Mouse (Mus musculus) G1E-ER4 (cell line): ENCODE data around the gene Ubash3a. TPM values are rescaled to one million over a fixed set of nuclear protein-coding genes. Genes with fewer than 3 reads are reported as not detected.

ENCODE experiments used
- GATA1 ChIP-seq: IDR thresholded peaks from one replicate; pipeline ENCODE4 v1.8.0; 2012; ENCODE audit warnings: low read length, inconsistent platforms
- polyA plus RNA-seq: library from polyadenylated mRNA; stranded (reverse); fragments of >175 nt; gene quantifications from 2 replicates; pipeline ENCODE4 v1.2.3, GENCODE M21; 2012

Gene Ubash3a
- polyA plus RNA-seq, 1 experiment, result not detected

- TF ChIP-seq GATA1, result no peak
Observed at GRCm38 (mm10) chr17:31196283-31196682, 11.4 kb upstream of the Ubash3a start.

- no peak for TF ChIP-seq GATA1
Observed at GRCm38 (mm10) chr17:31198877-31199276, 8.8 kb upstream of the Ubash3a start, which contains the start of gene Tmprss3. Gene Tmprss3, minus strand, starts transcription at chr17:31198977.

GRCm38 (mm10) chr17:31208654-31209053 is 981 bp downstream of the Ubash3a start:
- TF ChIP-seq GATA1, result no peak

GRCm38 (mm10) chr17:31209376-31209930 is 1.8 kb downstream of the Ubash3a start:
- no peak for TF ChIP-seq GATA1

- no peak for TF ChIP-seq GATA1
Observed at GRCm38 (mm10) chr17:31210299-31210698, 2.6 kb downstream of the Ubash3a start.

GRCm38 (mm10) chr17:31211881-31212280 is 4.2 kb downstream of the Ubash3a start:
- TF ChIP-seq GATA1, result no peak

GRCm38 (mm10) chr17:31216068-31216955 is 8.6 kb downstream of the Ubash3a start:
- TF ChIP-seq GATA1, result no peak

GRCm38 (mm10) chr17:31222810-31223310 is 15.2 kb downstream of the Ubash3a start:
- TF ChIP-seq GATA1, result no peak

GRCm38 (mm10) chr17:31223835-31224234 is 16.2 kb downstream of the Ubash3a start:
- no peak for TF ChIP-seq GATA1

- no peak for TF ChIP-seq GATA1
Observed at GRCm38 (mm10) chr17:31224591-31224990, 16.9 kb downstream of the Ubash3a start.

- no peak for TF ChIP-seq GATA1
Observed at GRCm38 (mm10) chr17:31226368-31226767, 18.7 kb downstream of the Ubash3a start.

- no peak for TF ChIP-seq GATA1
Observed at GRCm38 (mm10) chr17:31226931-31227330, 19.3 kb downstream of the Ubash3a start.

GRCm38 (mm10) chr17:31231780-31232179 is 24.1 kb downstream of the Ubash3a start:
- TF ChIP-seq GATA1, result no peak

- no peak for TF ChIP-seq GATA1
Observed at GRCm38 (mm10) chr17:31232251-31233010, 24.8 kb downstream of the Ubash3a start.

- TF ChIP-seq GATA1, result no peak
Observed at GRCm38 (mm10) chr17:31235915-31236314, 28.2 kb downstream of the Ubash3a start.
